Mouse (Mus musculus): ENCODE data around the gene Chchd5.

The Chchd5 gene

GRCm38 (mm10) chr2:129152751-129153150 is 23.3 kb downstream of the Chchd5 start:
- DNase-seq (ENCODE audit: low spot score in 2 of 2), result no peak

- DNase-seq (ENCODE audit: low spot score in 2 of 2), result no peak
Observed at GRCm38 (mm10) chr2:129164815-129165214, 35.3 kb downstream of the Chchd5 start.

DNA sequence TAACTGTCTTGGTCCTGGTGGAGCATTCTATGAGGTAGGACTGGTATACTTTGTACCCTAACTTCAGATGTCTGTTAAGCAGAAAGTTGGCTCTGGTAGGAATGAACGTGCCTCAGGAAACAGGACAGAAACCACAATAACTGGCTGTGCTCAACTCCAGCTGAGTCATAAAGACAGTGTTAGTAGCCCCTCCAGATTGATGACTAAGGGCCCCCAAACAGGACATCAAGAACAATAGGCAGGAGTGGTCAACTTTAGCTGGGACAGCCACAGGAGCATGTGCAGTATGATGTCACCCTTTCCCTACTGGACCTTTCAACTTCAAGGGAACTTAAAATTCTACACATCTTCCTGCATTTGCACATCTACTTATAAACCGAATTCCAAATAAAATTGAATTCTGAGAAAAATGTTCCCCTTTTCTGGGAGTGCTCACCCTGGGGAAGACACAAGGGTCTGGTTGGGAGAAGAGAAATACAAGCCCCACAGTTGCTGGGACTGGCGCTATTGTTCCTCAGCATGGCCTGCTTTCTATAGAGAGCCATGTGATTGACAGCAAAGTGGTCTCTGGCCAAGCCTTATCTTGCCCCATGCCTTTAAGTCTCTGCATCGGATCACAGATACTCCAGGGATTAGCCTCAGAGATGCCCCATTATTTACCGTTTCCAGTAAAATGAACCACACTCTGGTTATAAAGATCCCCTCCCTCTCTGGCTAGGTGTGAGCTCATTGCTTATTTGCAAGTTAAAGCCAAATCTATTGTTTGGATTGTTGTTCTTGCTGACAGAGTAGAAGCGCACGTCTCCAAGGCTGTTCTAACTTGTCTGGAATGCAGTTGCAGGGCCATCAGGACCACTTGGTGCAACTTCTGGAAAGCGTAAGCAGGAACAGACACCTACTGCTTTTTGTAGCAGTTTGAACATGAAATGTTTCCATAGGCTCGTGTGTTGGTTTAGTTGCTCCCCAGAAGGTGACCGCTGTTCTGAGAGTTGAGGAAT is 37.3 kb downstream of the Chchd5 start:
- DNase-seq (ENCODE audit: low spot score in 2 of 2), result no peak

DNA sequence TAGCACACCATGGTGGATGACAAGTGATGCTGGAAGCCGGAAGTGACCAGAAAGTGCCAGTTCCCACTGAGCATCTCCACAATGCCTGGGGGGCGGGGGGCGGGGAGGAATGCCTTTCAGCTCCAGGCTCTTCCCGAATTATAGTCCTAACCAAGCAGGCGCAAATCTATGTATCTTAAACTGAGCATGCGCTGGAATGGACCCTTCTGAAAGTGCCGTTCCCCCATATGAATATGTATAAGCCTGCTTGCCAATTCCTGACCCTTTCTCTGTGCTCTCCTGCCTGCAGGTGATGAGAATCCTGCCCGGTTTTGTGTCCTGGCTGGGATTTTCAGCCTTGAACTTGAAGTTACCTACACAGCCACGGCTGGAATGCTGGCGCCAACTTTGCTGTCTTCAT is 43.9 kb downstream of the Chchd5 start:
- DNase-seq (ENCODE audit: low spot score in 2 of 2), result no peak

DNA sequence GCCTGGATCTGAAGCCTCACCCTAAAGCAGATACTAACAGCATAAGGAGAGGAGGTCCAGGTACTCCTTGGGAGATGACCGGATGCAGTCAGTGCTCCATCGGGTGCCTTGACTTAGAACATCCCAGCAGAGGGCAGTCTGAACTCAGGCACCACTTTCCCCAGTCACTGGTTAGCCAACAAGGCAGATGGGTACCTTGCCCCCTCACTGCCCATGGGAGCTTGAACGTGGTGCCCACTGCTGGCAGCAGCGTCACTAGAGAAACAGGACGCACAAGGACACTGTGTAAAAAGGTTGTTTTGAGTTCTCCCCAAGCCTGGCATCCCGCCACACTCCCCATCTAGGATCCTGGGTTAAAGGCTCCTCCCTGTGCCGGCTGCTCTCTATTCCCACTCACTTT is 45.0 kb downstream of the Chchd5 start:
- peak in 1 of 2 experiments; percentile 25 for DNase-seq (ENCODE audit: low spot score in 2 of 2)

GRCm38 (mm10) chr2:129175636-129176035 is 46.1 kb downstream of the Chchd5 start:
- DNase-seq (ENCODE audit: low spot score in 2 of 2), result no peak

DNA sequence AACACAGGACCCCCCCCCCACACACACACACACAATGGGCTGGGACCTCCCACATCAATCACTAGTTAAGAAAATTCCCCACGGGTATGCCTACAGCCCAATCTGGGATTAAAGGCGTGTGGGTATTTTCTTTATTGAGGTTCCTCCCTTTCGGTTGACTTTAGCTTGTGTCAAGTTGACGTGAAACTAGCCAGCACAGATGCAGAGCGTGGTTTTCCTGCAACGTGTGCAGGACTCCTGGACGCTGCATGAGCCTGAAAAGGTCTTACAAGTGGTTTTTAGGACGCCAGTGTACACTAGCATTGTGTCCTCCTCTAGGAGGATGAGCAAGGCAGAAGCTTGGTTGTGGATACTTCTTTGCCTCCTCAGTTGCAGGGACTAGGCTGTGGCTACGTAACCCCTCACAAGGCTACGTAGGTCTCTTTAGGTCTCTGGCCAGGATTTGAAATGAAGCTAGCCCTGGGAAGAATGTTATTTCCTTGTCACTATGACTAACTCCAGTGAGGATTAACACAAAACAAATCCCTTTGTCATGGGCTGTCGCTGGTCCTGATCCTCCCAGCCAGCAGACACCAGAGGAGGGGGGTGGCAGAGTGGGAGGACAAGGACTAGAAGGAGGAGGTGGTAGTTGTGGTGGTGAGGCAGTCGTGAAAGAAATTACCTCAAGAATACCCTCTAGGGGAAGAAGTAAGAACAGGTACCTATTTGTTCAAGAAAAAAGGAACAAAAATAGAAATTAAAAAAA is 47.3 kb downstream of the Chchd5 start:
- no peak for DNase-seq (ENCODE audit: low spot score in 2 of 2)

DNA sequence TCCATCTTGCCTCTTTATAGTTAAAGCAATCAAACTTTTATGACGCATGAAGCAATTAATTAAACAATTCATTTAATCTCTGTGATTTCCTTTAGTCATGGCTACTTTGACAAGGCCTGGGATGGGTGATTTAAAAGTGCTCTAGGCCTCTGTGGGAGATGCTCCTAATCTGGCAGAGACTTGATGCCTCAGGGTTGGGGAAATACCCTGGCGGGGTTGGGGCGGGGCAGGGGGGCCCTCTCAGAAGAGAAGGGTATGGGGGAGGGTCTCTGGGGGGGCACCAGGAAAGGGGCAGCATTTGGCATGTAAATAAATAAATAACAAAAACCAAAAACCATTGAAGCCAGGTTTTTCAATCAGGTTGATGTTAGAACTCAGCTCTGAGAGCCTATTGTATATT is 48.2 kb downstream of the Chchd5 start:
- DNase-seq (ENCODE audit: low spot score in 2 of 2), result no peak

DNA sequence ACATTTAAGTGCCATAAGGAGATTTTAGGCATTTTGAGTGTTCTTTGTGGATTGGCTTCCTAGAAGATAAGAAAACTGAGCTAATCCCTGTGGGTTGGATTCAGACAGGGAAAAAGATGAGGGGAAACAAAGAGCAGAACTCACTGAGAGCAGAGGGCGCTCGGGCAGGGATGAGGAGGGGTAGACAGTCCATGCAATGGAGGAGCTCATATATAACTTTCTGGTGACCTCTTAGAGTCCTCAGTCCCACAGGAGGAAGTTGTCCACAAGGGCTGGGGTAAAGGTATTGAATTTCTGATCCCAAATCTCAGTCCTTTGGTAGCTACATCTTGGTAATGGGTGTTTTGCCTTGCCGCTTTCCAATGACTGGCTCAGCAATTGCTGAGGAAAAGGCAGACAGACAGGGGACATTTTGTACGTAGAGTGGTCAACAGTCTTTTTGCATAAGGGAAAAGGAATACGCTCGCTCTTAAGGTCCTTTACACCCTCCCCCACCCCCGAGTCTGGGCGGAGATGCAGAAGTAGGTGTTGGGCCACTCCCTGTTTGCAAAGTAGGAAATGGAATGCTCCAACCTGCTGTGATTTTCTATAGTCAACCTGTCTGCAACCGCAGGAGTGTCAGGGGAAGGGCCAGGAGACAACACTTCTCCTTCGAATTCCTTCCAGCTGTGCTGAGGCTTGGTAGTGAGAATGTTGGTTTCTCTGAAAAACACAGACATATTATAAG is 48.8 kb downstream of the Chchd5 start:
- no peak for DNase-seq (ENCODE audit: low spot score in 2 of 2)

DNA sequence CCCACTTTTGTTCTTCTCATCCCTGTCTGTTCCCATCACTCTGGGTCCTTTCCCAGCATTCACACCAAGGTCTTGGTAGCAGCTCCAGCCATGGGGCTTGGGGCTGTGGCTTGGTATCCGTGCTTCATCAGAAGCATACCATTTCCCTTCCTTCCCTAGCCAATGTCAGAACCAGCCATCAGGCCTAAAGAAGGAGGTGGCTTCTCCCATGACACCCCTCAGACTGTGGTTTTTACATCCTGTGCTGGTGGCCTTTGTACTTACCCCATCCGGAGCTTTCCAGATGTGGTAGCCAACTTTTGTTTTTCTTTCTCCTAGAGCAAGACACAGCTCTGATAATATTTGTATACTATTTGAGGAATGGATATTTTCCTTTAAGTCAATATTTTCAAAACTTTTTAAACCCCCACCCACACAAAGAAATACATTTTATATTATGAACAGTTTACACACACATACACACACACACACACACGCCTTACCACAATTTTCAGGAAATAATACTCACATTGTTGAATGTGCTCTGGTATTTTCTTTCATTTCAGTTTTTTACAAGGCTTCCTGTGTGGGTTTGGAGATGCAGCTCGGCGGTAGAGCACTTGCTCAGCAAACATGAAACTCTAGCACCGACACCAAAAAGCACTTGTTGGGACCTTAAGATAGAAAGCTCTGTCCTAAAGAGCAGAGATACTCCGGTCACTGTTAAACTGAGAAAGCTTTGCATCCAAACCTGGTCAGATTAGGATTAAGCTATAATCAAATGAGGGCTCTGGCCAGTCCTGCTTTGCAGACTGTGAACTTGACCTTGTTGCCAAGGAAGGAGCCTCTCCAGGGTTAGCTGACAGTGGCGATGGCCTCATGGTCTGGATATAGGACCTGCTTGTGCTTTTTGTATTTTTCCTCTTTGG is 50.7 kb downstream of the Chchd5 start:
- DNase-seq (ENCODE audit: low spot score in 2 of 2), result no peak

- no peak for DNase-seq (ENCODE audit: low spot score in 2 of 2)
Observed at GRCm38 (mm10) chr2:129181509-129181908, 52.0 kb downstream of the Chchd5 start.

GRCm38 (mm10) chr2:129182412-129182811 is 52.9 kb downstream of the Chchd5 start:
- DNase-seq (ENCODE audit: low spot score in 2 of 2), result no peak

DNA sequence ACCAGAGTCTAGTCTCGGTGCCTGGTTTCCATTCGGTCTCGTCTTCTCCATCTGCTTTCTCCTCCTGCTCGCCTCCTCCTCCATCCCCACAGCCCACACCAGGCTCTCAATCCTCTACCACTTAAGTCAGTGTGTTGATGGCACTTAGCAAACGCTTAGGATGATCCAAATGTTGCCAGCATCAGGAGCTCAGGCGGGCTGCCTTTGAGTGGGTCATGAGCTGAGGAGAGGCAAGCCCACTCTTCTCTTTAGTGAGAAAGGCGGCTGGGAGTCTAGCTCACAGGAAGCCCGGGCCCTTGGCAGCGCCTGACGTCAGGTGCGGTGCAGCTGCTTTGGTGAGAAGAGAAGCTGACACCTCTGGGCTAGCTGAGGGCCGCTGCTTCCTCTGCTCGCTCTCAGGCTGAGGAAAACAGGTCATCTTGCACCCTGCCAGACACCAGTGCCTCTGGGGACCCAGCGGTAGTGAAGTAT is 54.1 kb downstream of the Chchd5 start:
- no peak for DNase-seq (ENCODE audit: low spot score in 2 of 2)
